14 mouse cellular contexts compared by ENCODE assay signal in genomic region chr3:107844499-107844898, GRCm38 (mm10). TPM values are rescaled to one million over a fixed set of nuclear protein-coding genes. Genes with fewer than 3 reads are reported as not detected.
DNase-seq lines count a peak whose midpoint lies in the region; ATAC-seq and TF ChIP-seq lines count a peak whose summit lies in the region.
"Had no signal": no experiment of that assay in that cellular context is flagged by ENCODE, and none has a peak within 500 bp of the region (broad histone marks: within the 10 kb centered on the region; RNA-seq: fewer than 3 reads in every experiment).

No protein-coding gene starts in this region.

- no peaks in the 10 kb centered on the region for H3K36me3 ChIP-seq in liver, adult 2 months (ENCODE audit: control insufficient read depth, insufficient read depth, low read length)
- no peaks in the 10 kb centered on the region for H3K36me3 ChIP-seq in liver, postnatal 0 days (replicated peaks; ENCODE audit: insufficient read depth, low read length)
- no peaks in the 10 kb centered on the region for H3K36me3 ChIP-seq in heart, embryonic 11.5 days (ENCODE audit: control insufficient read depth, insufficient read depth, low read length)
- H3K36me3 ChIP-seq: liver, embryonic 12.5 days had no signal

- no peak for TF ChIP-seq EP300 in liver, postnatal 0 days (IDR thresholded peaks at IDR 0.05; ENCODE audit: low read depth)

- WGBS in liver, adult 2 months, result 60% methylated on average over 2 of the region's 2 CpGs
- 83% methylated on average over 2 of the region's 2 CpGs for WGBS in liver, postnatal 0 days (ENCODE audit: insufficient replicate concordance)
- WGBS in heart, embryonic 11.5 days (ENCODE audit: insufficient replicate concordance), result 71% methylated on average over 2 of the region's 2 CpGs

- no peak for ATAC-seq in liver, postnatal 0 days
- ATAC-seq in heart, embryonic 11.5 days (replicated peaks; ENCODE audit: insufficient number of reproducible peaks, low FRiP score, low TSS enrichment), result no peak
- ATAC-seq: intestine, postnatal 0 days; liver, embryonic 12.5 days had no signal

- H3K27ac ChIP-seq in liver, adult 2 months (replicated peaks; ENCODE audit: insufficient read depth, low read depth, low read length), result no peak overlapping the region
- no peak overlapping the region for H3K27ac ChIP-seq in liver, postnatal 0 days (ENCODE audit: low read depth)
- H3K27ac ChIP-seq in heart, embryonic 11.5 days (ENCODE audit: low read depth, low read length), result no peak overlapping the region
- H3K27ac ChIP-seq: liver, embryonic 12.5 days had no signal

- no peaks in the 10 kb centered on the region for H3K9me3 ChIP-seq in liver, postnatal 0 days (ENCODE audit: low read length)
- no peaks in the 10 kb centered on the region for H3K9me3 ChIP-seq in heart, embryonic 11.5 days (replicated peaks; ENCODE audit: control insufficient read depth, low read length)
- H3K9me3 ChIP-seq: liver, embryonic 12.5 days had no signal

- H3K4me1 ChIP-seq in liver, adult 2 months (ENCODE audit: control insufficient read depth, insufficient read depth, low read length), result peaks cover 5% of the 10 kb centered on the region
- H3K4me1 ChIP-seq in liver, postnatal 0 days (ENCODE audit: insufficient read depth), result peaks cover 12% of the 10 kb centered on the region
- H3K4me1 ChIP-seq in heart, embryonic 11.5 days (ENCODE audit: control insufficient read depth, insufficient read depth, low read length), result peaks cover 20% of the 10 kb centered on the region

- no peak overlapping the region for H3K4me2 ChIP-seq in liver, postnatal 0 days (ENCODE audit: low read depth, low read length)
- no peak overlapping the region for H3K4me2 ChIP-seq in heart, embryonic 11.5 days
- H3K4me2 ChIP-seq: liver, embryonic 12.5 days had no signal

- DNase-seq in liver, adult 2 months (ENCODE audit: extremely low read depth, low read depth, low spot score), result peak; percentile 58
- DNase-seq in liver, postnatal 0 days, result no peak
- peak; percentile 46 for DNase-seq in NIH3T3 (ENCODE audit: low read depth)
- DNase-seq in cerebellum, adult 11-12 months, result peak; percentile 58
- DNase-seq in induced T-regulatory cell, adult 2 months (ENCODE audit: low read depth), result peak; percentile 11
- DNase-seq in thymus, postnatal 0 days (ENCODE audit: low spot score), result no peak
- DNase-seq: embryo, embryonic 11 days; heart, postnatal 36 days had no signal

- no peak overlapping the region for H3K9ac ChIP-seq in liver, adult 2 months (ENCODE audit: low read depth, low read length)
- no peak overlapping the region for H3K9ac ChIP-seq in liver, postnatal 0 days (replicated peaks)
- no peak overlapping the region for H3K9ac ChIP-seq in heart, embryonic 11.5 days (ENCODE audit: low read depth, low read length)
- H3K9ac ChIP-seq: liver, embryonic 12.5 days had no signal

- no peaks in the 10 kb centered on the region for H3K79me2 ChIP-seq in liver, adult 2 months (ENCODE audit: control insufficient read depth, insufficient read depth, low read length)

- no peak for TF ChIP-seq CTCF in liver, adult 2 months (IDR thresholded peaks at IDR 0.05; ENCODE audit: low read depth, low read length)
- TF ChIP-seq CTCF in liver, postnatal 0 days (IDR thresholded peaks at IDR 0.05; ENCODE audit: low read depth), result no peak

- H3K4me3 ChIP-seq in liver, adult 2 months (ENCODE audit: insufficient read depth, low read depth, low read length), result no peak overlapping the region
- no peak overlapping the region for H3K4me3 ChIP-seq in liver, postnatal 0 days (ENCODE audit: low read depth, low read length)
- no peak overlapping the region for H3K4me3 ChIP-seq in heart, embryonic 11.5 days (ENCODE audit: low read depth, low read length)
- H3K4me3 ChIP-seq: liver, embryonic 12.5 days; myocyte had no signal

- TF ChIP-seq POLR2A in liver, adult 2 months (IDR thresholded peaks at IDR 0.05; ENCODE audit: extremely low read depth, insufficient read depth, low read length), result no peak

- no peaks in the 10 kb centered on the region for H3K27me3 ChIP-seq in liver, adult 2 months (ENCODE audit: control insufficient read depth, insufficient read depth, low read length)
- no peaks in the 10 kb centered on the region for H3K27me3 ChIP-seq in liver, postnatal 0 days (ENCODE audit: insufficient read depth, low read length)
- no peaks in the 10 kb centered on the region for H3K27me3 ChIP-seq in heart, embryonic 11.5 days (ENCODE audit: control insufficient read depth, insufficient read depth, low read length)

RNA-seq across cellular contexts. Expression of gene Eps8l3, which starts 32.5 kb away (rescaled TPM):
- under 0.01 TPM in 1 of 2 replicates, not detected in the other for total RNA-seq in liver, adult 2 months (2014; rRNA removed)
- 0.06 and 0.07 TPM in 2 replicates for polyA plus RNA-seq in liver, adult 2 months (2012; rRNA removed)
- polyA plus RNA-seq in liver, postnatal 0 days (2015; fragmentation: Nextera tagmentation; extraction: Ambion mirVana), result not detected in 2 replicates
- polyA plus RNA-seq in thymus, postnatal 0 days (2015; fragmentation: Nextera tagmentation; extraction: Ambion mirVana), result 0.12 and 0.13 TPM in 2 replicates
- not detected in 2 replicates for polyA plus RNA-seq in heart, embryonic 11.5 days (2014; fragmentation: Nextera tagmentation; extraction: Ambion mirVana)
- total RNA-seq: heart, adult 8-10 months; heart, postnatal 36 days; left cerebral cortex, adult 8-10 months had no signal
- polyA plus RNA-seq: liver, embryonic 12.5 days; myocyte had no signal

RNA-seq across cellular contexts. Expression of gene Gstm5, which starts 51.1 kb away (rescaled TPM):
- total RNA-seq in liver, adult 2 months (2014; rRNA removed), result 17.9 and 21.8 TPM in 2 replicates
- polyA plus RNA-seq in liver, adult 2 months (2012; rRNA removed), result 11.4 and 12.5 TPM in 2 replicates
- polyA plus RNA-seq in liver, postnatal 0 days (2015; fragmentation: Nextera tagmentation; extraction: Ambion mirVana), result 126 and 134 TPM in 2 replicates
- 14.4 and 14.9 TPM in 2 replicates for polyA plus RNA-seq in thymus, postnatal 0 days (2015; fragmentation: Nextera tagmentation; extraction: Ambion mirVana)
- polyA plus RNA-seq in heart, embryonic 11.5 days (2014; fragmentation: Nextera tagmentation; extraction: Ambion mirVana), result 131 TPM in 2 replicates

Comparison
In these comparisons a context has a peak if more than half of its experiments do, and no peak if none do; other contexts are left out.
1. DNase-seq: peak in liver, adult 2 months (single experiment), NIH3T3 (single experiment), cerebellum, adult 11-12 months (single experiment) and induced T-regulatory cell, adult 2 months (single experiment); none in liver, postnatal 0 days (single experiment) and thymus, postnatal 0 days (single experiment).